Comparison of ENCODE assay signal across 8 mouse cellular contexts in the genomic region with DNA sequence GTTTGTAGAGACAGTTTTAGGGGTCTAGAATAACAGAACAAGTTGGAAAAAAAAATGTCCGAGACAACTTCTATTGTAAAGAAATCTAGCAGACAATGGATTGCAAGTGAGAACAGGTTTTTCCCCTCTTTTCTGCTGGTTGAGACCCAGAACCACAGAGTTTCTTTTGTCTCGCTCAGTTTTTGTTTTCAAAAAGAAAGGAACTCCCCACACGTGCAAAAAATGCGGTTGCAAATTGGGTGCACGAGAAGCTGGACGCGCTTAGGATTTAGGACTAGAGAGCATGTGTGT. TPM values are rescaled to one million over a fixed set of nuclear protein-coding genes. Genes with fewer than 3 reads are reported as not detected.
DNase-seq lines count a peak whose midpoint lies in the region; ATAC-seq lines count a peak whose summit lies in the region.

No protein-coding gene starts in this region.

- no peaks in the 10 kb centered on the region for H3K9me3 ChIP-seq in neural tube, embryonic 11.5 days (ENCODE audit: control insufficient read depth, low read length)
- H3K9me3 ChIP-seq in limb, embryonic 10.5 days (replicated peaks), result no peaks in the 10 kb centered on the region
- H3K9me3 ChIP-seq in stomach, embryonic 15.5 days, result no peaks in the 10 kb centered on the region

- peak overlapping the region; percentile 93 for H3K27ac ChIP-seq in neural tube, embryonic 11.5 days (ENCODE audit: low read depth, low read length)
- H3K27ac ChIP-seq in limb, embryonic 10.5 days, result peak overlapping the region; percentile 97
- H3K27ac ChIP-seq in stomach, embryonic 15.5 days, result peak overlapping the region; percentile 96

- peaks cover 4% of the 10 kb centered on the region; the same call in 1 of the 2 replicates for H3K4me1 ChIP-seq in neural tube, embryonic 11.5 days (ENCODE audit: control insufficient read depth, insufficient read depth, low read length)
- H3K4me1 ChIP-seq in limb, embryonic 10.5 days, result peaks cover 7% of the 10 kb centered on the region
- H3K4me1 ChIP-seq in stomach, embryonic 15.5 days, result peaks cover 3% of the 10 kb centered on the region; the same call in 1 of the 2 replicates

- H3K36me3 ChIP-seq in neural tube, embryonic 11.5 days (ENCODE audit: control insufficient read depth, insufficient read depth, low read length), result peaks cover 1% of the 10 kb centered on the region
- peaks cover 39% of the 10 kb centered on the region for H3K36me3 ChIP-seq in limb, embryonic 10.5 days
- H3K36me3 ChIP-seq in stomach, embryonic 15.5 days, result peaks cover 17% of the 10 kb centered on the region

- 2% methylated on average over 7 of the region's 7 CpGs for WGBS in neural tube, embryonic 11.5 days
- under 1% methylated on average over 7 of the region's 7 CpGs for WGBS in limb, embryonic 10.5 days
- under 1% methylated on average over 7 of the region's 7 CpGs for WGBS in stomach, embryonic 15.5 days

- no peaks in the 10 kb centered on the region for H3K27me3 ChIP-seq in neural tube, embryonic 11.5 days (ENCODE audit: control insufficient read depth, insufficient read depth, low read length)
- no peaks in the 10 kb centered on the region for H3K27me3 ChIP-seq in limb, embryonic 10.5 days (ENCODE audit: low read depth, poor library complexity, severe bottlenecking)
- H3K27me3 ChIP-seq in stomach, embryonic 15.5 days (replicated peaks), result no peaks in the 10 kb centered on the region

- H3K4me2 ChIP-seq in neural tube, embryonic 11.5 days (ENCODE audit: low read depth), result peak overlapping the region; percentile 73
- H3K4me2 ChIP-seq in stomach, embryonic 15.5 days, result peak overlapping the region; percentile 67

- peak; percentile 6 for DNase-seq in adrenal gland, postnatal 14 days
- DNase-seq in adrenal gland, adult (ENCODE audit: inconsistent age in 2 of 2, low spot score in 1 of 2), result no peak
- no peak for DNase-seq in neural tube, embryonic 11.5 days (ENCODE audit: low spot score)
- no peak for DNase-seq in neural tube, embryonic 10.5 days (ENCODE audit: extremely low spot score, low spot score)
- peak; percentile 39 for DNase-seq in limb, embryonic 10.5 days (ENCODE audit: low spot score)
- no peak for DNase-seq in right cerebral cortex, postnatal 4 days
- no peak for DNase-seq in frontal cortex, postnatal 14 days (ENCODE audit: low spot score in 2 of 2)

- peak overlapping the region; percentile 75 for H3K4me3 ChIP-seq in neural tube, embryonic 11.5 days (ENCODE audit: low read depth, low read length)
- H3K4me3 ChIP-seq in limb, embryonic 10.5 days, result peak overlapping the region; percentile 74
- peak overlapping the region; percentile 80 for H3K4me3 ChIP-seq in stomach, embryonic 15.5 days (replicated peaks)

- ATAC-seq in neural tube, embryonic 11.5 days (ENCODE audit: insufficient read depth, low FRiP score, low TSS enrichment), result peak; percentile 14; the same call in 1 of the 2 replicates
- no peak for ATAC-seq in stomach, embryonic 15.5 days (ENCODE audit: insufficient read depth, low FRiP score, low read depth)

- peak overlapping the region; percentile 97 for H3K9ac ChIP-seq in neural tube, embryonic 11.5 days (ENCODE audit: low read length)
- H3K9ac ChIP-seq in stomach, embryonic 15.5 days, result peak overlapping the region; percentile 85

RNA-seq across cellular contexts. Expression of a gene that starts 0.5 kb away (rescaled TPM):
- 59.2 and 74.6 TPM in 2 replicates for total RNA-seq in adrenal gland, postnatal 14 days (2021)
- polyA plus RNA-seq in neural tube, embryonic 11.5 days (2014; fragmentation: Nextera tagmentation; extraction: Ambion mirVana), result 149 and 156 TPM in 2 replicates
- 212 and 220 TPM in 2 replicates for polyA plus RNA-seq in limb, embryonic 10.5 days (2016; fragmentation: Nextera tagmentation; extraction: Ambion mirVana)
- polyA plus RNA-seq in stomach, embryonic 15.5 days (2015; fragmentation: Nextera tagmentation; extraction: Ambion mirVana), result 159 and 178 TPM in 2 replicates

RNA-seq across cellular contexts. Expression of a gene that starts 19.4 kb away (rescaled TPM):
- total RNA-seq in adrenal gland, postnatal 14 days (2021), result not detected in 2 replicates
- polyA plus RNA-seq in neural tube, embryonic 11.5 days (2014; fragmentation: Nextera tagmentation; extraction: Ambion mirVana), result not detected in 2 replicates
- not detected in 2 replicates for polyA plus RNA-seq in limb, embryonic 10.5 days (2016; fragmentation: Nextera tagmentation; extraction: Ambion mirVana)
- polyA plus RNA-seq in stomach, embryonic 15.5 days (2015; fragmentation: Nextera tagmentation; extraction: Ambion mirVana), result not detected in 2 replicates

RNA-seq across cellular contexts. Expression of a gene that starts 21.7 kb away (rescaled TPM):
- total RNA-seq in adrenal gland, postnatal 14 days (2021), result not detected in 2 replicates
- polyA plus RNA-seq in neural tube, embryonic 11.5 days (2014; fragmentation: Nextera tagmentation; extraction: Ambion mirVana), result not detected in 2 replicates
- polyA plus RNA-seq in limb, embryonic 10.5 days (2016; fragmentation: Nextera tagmentation; extraction: Ambion mirVana), result not detected in 2 replicates
- not detected in 2 replicates for polyA plus RNA-seq in stomach, embryonic 15.5 days (2015; fragmentation: Nextera tagmentation; extraction: Ambion mirVana)

RNA-seq across cellular contexts. Expression of a gene that starts 32.8 kb away (rescaled TPM):
- total RNA-seq in adrenal gland, postnatal 14 days (2021), result not detected in 2 replicates
- 0.08 and 0.16 TPM in 2 replicates for polyA plus RNA-seq in neural tube, embryonic 11.5 days (2014; fragmentation: Nextera tagmentation; extraction: Ambion mirVana)
- 0.18 and 0.26 TPM in 2 replicates for polyA plus RNA-seq in limb, embryonic 10.5 days (2016; fragmentation: Nextera tagmentation; extraction: Ambion mirVana)
- 0.05 and 0.09 TPM in 2 replicates for polyA plus RNA-seq in stomach, embryonic 15.5 days (2015; fragmentation: Nextera tagmentation; extraction: Ambion mirVana)

RNA-seq across cellular contexts. Expression of a gene that starts 35.7 kb away (rescaled TPM):
- total RNA-seq in adrenal gland, postnatal 14 days (2021), result 14.3 and 17.9 TPM in 2 replicates
- 15.6 and 15.7 TPM in 2 replicates for polyA plus RNA-seq in neural tube, embryonic 11.5 days (2014; fragmentation: Nextera tagmentation; extraction: Ambion mirVana)
- 12.6 and 13.8 TPM in 2 replicates for polyA plus RNA-seq in limb, embryonic 10.5 days (2016; fragmentation: Nextera tagmentation; extraction: Ambion mirVana)
- polyA plus RNA-seq in stomach, embryonic 15.5 days (2015; fragmentation: Nextera tagmentation; extraction: Ambion mirVana), result 13.7 and 16.0 TPM in 2 replicates

Comparison
In these comparisons a context has a peak if more than half of its experiments do, and no peak if none do; other contexts are left out.
1. DNase-seq: peak in adrenal gland, postnatal 14 days (single experiment) and limb, embryonic 10.5 days (single experiment); none in adrenal gland, adult (0 of 2), neural tube, embryonic 11.5 days (single experiment), neural tube, embryonic 10.5 days (single experiment), right cerebral cortex, postnatal 4 days (single experiment) and frontal cortex, postnatal 14 days (0 of 2).
2. Peak in every context shown above with its lines, with median percentiles within 50 percentile points of each other: H3K27ac ChIP-seq and H3K4me3 ChIP-seq.